Mouse (Mus musculus): Measurements from ENCODE around the gene Cfap61.

Cfap61 gene

DNA sequence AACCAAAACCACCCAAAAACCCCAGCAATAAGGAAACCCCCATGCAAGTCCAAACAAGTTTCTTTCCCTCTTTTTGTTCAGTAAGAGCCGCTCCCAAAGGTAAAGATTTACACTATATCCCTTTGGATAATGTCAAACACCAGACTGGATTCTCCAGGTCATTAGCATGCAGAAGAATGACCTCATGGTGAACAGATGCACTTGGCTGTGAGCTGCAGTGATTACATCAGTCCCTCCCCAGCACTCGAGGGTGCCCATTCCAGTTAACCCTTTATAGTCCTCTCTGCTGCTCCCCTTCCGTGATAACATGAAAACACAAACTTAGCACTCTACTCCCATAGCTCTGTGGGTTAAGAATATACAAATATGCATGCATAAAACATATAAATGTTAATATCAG, 322.5 kb downstream of the Cfap61 start:
- no peak for DNase-seq (ENCODE audit: low read depth, low spot score)

DNA sequence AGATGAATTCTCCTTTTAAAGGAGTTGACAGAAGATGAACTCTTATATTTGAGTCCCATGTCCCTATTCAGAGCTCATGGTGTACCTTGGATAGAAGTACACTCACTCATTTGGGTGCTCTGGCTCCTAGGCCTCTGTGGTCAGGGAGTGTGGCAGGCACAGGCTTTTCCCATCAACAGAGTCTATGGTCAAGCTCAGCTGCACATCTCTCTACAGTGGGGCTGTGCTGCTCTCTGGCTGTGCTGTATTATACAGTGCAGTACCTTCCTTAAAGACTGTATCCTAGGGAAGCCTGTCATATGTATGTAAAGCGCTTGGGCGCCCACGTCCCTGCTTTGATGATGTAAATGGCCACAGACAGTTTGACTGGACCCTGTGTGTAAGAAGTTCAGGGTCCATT, 323.0 kb downstream of the Cfap61 start:
- DNase-seq (ENCODE audit: low read depth, low spot score): no peak

DNA sequence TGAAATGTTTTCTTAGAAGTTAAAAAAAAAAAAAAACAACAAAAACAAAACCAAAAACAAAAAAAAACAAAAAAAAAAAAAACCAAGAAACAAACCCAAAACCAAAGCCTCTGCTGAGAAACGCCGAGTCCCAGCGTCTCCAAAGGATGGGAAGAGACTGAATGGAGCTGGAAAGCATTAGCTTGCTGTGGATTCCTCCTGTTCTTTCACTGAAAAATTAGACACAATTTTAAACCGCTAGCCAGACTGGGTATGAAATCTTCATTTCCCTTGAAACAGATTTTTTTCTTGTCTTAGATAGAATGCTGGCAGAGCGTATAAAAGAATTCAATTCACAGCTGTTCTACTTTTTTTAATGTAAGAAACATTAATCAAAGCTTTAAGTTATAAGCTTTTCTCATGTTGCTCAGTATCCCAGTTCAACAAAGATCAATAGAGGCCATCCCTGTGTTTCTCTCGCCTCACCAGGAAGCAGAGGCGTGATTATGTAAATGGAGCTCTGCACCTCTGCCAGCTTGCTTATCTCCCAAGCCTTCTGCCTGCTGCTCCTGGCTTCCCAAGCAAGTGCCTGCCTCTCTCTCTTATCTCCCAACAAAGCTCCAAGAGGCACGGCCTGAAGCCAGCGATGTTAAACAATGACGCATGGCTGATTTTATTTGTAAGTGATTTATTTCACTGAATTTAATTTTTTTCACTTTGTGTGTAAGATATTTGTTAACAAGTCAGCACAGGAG, 324.3 kb downstream of the Cfap61 start:
- no peak for DNase-seq (ENCODE audit: low read depth, low spot score)

DNA sequence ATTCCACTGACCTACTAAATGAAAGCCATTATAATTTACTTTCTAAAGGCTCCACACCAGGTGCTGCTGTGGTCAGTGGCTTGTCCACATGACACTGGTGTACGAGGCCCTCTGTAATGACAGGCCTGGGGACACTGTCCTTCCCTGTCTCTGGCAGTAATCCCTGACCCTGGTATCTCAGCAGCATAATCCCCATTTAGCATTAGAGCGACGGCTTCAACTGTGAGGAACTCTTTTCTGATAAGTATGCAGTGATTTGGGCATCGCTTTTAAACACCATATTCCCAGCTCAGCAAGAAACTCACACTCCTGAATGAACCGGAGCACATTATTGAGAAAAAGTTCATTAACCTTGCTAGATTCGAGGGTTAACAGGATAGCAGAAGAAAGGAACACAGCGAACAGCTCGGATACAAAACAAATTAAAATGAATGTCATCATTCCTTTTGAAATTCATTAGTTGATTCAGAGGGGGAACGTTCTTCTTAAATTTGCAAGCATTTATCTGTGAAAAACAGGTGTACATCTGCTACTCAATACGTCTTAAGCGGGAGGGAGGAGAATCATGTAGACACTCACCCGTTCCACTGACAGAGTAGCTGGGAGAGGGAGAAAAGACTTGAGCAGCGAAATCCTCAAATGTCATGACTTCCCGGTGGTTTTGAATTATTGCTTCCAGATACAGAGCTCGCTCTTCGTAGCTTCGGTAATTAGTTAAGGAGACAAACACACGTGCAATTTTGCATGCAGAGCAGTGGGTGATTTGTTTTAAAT, 325.4 kb downstream of the Cfap61 start:
- DNase-seq (ENCODE audit: low read depth, low spot score): peak; percentile 63

DNA sequence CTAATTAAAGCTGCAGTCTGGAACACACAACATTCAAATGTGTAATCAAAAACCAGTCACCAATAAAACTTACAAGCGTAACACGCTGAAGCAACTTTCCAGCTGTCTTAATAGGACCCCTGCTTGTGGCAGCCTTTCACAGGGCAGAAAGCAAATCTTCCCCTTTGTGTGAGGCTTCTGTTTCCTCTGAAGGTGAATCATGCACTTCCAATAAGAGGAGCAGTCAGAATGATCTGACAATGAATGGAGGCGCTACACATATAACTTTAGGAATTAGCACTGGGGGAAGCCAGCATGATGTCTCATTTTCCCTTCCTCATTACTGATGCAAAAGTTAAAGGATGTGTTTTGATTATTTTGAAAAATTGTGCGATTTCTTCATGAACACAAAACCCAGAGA, 326.6 kb downstream of the Cfap61 start:
- no peak for DNase-seq (ENCODE audit: low read depth, low spot score)

DNA sequence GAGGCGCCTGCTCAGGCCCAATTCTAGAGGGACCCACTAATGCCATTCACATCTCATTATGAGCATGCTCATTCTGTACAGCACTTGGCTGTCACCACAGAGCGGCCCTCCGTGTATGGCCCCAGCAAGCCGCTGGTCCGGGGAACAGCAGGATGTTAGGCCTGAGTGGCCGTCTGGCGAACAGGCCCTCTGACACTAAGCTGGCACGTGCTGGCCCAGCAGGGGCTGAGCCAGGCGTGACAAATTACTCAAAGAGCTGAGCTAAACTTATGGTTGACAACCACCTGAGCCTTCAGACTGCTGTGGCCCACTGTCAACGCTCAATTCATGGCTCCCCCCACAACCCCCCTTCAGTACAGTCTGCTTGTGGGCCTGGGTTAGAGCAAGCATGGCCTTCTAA, 327.6 kb downstream of the Cfap61 start:
- no peak for DNase-seq (ENCODE audit: low read depth, low spot score)

DNA sequence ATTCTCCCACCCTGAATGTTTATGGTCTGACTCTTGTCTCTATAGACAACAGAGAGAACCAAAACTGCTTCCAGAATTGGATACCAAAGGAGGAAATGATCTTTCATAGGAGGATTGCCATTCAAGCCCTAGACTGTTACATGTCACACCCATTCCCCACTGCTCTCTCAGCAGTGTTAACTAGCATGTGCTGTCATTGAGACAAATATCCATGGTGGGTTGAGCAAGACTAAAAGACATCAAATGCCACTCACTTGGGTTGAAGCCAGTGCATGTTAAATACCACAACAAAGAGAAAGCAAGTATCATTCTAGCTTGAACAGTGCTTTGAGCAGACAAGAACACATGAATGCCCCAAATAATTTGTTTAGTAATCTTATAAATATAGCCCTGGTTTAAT, 328.4 kb downstream of the Cfap61 start:
- DNase-seq (ENCODE audit: low read depth, low spot score): no peak

All from retina, adult 2 months (tissue).